Mouse (Mus musculus) heart, postnatal 36 days (tissue): ENCODE measurements around the gene Hps1. TPM values are rescaled to one million over a fixed set of nuclear protein-coding genes. Genes with fewer than 3 reads are reported as not detected.
A peak's percentile ranks its signal among the peaks of the same experiment; 100 is the strongest.
"Not testable (repeated sequence)": the region's sequence is repeated elsewhere in the genome, so short reads cannot be mapped to it uniquely, and the experiment has no call there.

Source experiments
- DNase-seq, 2 experiments: peaks; one replicate each; pipeline ENCODE4 v3.0.0; 2021 to 2022
- intact Hi-C: fragments of 180-260 bp; cut with DNase I; formaldehyde crosslinking; loops from one replicate; pipeline ENCODE4 v1.15.1; 2025
- total RNA-seq, 2 experiments: library from RNA; stranded (reverse); gene quantifications; 2 replicates each; pipeline ENCODE4 v1.2.3; 2021

Hps1 gene
- total RNA-seq = 1 to 10 TPM; 1.0 to 1.8 TPM

DNA sequence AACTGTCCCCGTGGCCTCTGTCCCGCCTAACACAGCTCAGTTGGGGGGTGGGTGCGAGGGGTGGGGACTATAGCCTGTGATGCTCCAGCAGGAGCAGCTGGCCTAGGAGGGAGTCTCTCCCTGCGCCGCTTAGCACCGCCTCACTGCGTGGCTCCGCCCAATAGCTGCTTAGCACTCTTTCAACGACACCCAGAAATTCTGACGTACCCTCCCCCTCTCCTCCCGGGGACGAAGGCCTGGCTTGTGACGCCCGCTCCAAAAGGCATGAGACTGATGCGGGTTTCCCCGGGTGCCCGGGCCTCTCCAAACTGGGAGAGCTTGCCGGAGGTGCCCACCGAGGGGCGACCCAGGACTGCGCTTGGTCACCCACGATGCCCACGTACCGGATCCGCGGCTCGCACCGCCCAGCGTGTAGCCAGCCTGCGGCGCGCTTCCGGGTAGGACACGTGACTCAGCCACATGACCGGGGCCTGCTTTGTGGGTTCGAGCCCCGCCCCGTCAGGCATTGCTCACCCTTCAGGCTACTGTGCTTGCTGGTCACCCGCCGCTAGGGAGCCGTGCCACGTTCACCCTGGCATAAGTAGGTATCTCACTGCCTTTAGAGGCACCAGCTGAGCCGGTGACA lies at the start of gene Hps1:
TSS of gene Hps1 (minus strand) at position 448 of the 625 bp plus-strand sequence.
- intact Hi-C loops = loop anchor here (2.0 kb wide), 1 partner anchor 27 kb away; the partner anchor contains the start of gene Pyroxd2
- DNase-seq = peak; percentile 80 to 88

GRCm38 (mm10) chr19:42829196-42829595 lies 49.4 kb upstream of the Hps1 start:
- no peak for DNase-seq
- intact Hi-C loops = no loop called here

DNA sequence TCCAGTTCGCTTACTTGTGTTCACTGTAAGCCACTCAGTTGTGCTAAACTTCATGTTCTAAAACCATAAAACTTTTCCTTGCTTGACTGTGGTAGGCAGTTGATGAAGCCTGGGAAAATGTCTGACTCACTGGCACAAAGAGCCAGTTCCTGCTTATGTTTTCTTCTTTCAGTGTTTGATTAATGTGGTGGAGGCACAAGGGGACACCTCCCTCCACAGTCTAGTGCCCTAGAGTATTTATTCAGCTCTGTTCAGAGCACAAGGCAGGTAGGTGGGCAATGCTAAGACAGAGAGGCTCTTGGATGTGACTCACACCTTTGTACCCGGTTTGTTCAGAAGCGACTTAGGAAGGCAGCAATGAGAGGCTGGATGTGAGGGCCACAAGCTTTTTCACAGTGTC lies 48.1 kb upstream of the Hps1 start:
- DNase-seq = no peak
- intact Hi-C loops = no loop called here

DNA sequence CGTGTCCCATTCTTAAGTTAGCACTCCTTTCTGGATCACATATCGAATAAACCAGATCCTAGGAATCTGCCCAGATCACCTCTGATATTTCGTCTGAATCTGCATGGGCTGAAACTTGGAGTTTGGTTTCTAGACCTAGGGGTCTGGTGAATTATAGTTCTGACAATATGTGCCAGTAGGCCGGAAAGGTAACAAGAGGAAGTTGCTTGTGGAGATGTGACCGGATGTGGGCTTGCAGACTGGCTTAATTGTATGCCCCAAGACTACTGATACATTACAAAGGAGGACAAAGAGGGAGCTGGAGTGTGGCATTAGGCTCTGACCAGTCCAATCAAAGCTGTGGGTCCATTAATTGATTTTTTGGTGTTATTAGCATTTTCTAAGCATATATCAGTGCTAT lies 40.3 kb upstream of the Hps1 start:
- no peak for DNase-seq
- intact Hi-C loops = no loop called here

GRCm38 (mm10) chr19:42817761-42818160 lies 38.0 kb upstream of the Hps1 start:
- intact Hi-C loops = no loop called here
- no peak for DNase-seq

- no peak for DNase-seq
- intact Hi-C loops = no loop called here
Observed at GRCm38 (mm10) chr19:42816261-42816660, 36.5 kb upstream of the Hps1 start.

GRCm38 (mm10) chr19:42810140-42810539 lies 30.4 kb upstream of the Hps1 start:
- DNase-seq = no peak
- intact Hi-C loops = no loop called here

DNA sequence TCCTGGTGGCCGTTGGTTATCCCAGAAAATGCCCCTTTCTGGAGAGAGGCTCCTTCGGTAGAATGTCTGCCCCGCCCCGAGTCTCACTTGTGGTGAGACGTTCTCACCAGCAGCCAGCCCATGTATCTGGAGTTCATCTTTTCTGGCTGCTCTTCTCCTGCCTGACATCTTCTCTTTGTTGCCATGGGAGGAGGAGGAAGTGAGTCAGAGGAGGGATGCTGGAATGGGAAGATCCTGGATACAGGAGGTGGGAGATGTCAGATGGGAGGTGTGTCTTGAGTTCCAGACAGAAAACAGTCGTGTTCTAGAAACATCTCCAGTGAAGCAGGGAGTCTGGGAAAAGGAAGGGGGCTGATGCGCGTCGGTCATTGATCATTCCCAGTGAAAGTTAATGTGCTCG lies 29.7 kb upstream of the Hps1 start:
- no peak for DNase-seq
- intact Hi-C loops = no loop called here

DNA sequence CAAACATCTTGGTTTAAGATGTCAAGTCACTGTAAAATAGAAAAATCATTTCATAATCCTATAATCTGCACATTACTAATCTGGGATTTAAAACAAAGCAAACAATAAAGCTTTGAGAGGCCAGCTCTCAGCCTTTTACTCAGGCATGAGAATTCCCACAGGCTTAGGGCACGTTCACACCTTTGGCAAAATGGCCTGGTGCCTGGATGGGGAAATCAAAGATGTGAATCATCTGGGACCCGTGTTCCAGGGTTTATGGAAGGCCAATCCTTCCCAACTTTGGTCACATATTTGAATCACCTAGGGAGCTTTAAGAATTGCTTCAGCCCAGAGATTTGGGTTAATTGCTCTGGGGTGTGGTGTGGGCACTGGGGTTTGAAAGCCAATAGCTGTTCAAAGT lies 18.1 kb upstream of the Hps1 start:
- intact Hi-C loops = loop anchor here (5.0 kb wide), 1 partner anchor 229 kb away; no protein-coding TSS in a partner anchor
- DNase-seq = no peak

DNA sequence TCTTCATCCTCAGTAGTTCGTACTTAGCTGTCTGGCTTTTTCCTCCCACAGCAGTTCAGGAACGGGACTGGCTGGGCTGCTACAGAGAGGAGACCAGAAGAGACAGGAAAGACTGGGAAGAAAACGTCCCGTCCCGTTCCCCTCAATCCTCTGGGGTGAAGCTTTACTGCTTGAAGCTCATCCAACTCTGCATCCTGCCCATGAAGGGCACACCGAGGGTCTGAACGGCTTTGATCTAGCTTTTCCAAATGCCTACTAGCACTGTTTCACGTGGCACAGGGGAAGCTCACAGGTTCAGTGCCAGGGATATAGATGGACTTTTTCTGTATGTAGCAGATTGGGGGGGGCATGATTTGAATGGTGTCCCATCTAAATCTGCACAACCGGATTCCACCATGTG lies 16.0 kb upstream of the Hps1 start:
- no peak for DNase-seq
- intact Hi-C loops = loop anchor here (1.0 to 5.0 kb wide), 4 partner anchors 232 to 689 kb away; no protein-coding TSS in a partner anchor

GRCm38 (mm10) chr19:42794914-42795613 lies 15.3 kb upstream of the Hps1 start:
- peak; percentile 88 to 91 for DNase-seq
- intact Hi-C loops = loop anchor here (1.0 to 5.0 kb wide), 4 partner anchors 232 to 690 kb away; no protein-coding TSS in a partner anchor

- intact Hi-C loops = no loop called here
- no peak for DNase-seq
Observed at GRCm38 (mm10) chr19:42788311-42788710, 8.5 kb upstream of the Hps1 start.

DNA sequence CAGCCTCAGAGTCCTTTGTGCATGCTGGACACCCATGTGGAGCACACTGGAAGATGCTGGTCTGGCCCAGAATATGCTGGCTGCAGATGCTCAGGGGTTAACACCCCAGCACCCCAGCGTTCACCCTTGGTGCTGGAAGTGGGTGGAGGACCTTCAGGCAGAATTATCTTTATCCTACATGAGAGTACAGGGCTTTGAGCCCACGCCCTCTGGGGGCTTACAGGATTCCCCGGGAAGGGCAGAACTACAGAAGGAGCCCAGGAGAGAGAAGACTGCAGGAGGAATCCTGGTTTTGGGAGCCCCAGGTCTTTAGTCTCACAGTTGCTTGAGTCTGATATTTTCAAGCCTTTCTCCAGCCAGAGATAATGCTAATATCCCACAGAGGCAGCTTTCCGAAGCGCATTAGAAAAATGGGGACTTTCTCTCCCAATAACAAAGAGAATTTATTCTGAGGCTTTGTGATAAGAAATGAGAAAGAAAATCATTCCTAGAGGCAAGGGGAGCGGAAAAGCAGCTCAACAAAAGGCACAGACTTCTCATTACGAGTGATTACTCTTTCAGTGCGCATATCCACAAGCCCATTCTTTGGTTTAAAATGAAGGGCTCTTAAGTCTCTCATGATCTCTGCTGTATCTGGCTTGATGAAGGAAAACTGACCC lies 5.9 kb upstream of the Hps1 start:
- DNase-seq = no peak
- intact Hi-C loops = no loop called here

DNA sequence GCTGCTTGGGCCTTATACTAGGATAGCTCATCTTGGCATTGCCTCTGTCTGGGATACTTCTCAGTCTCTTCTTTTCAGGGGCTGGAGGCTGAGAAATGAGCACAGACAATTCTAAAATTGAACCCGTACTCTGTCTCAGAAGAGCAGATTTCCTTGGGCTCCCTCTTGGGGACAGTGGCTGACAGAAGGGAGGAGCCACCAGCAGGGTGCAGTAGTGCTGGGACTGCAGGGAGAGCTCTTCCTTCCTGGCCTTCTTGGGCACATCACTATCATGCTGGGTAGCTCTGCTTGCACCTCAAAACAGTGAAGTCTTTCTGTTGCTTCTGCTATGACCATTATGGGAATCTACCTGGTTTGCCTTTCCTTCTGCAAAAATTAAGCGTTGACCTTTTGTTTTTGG lies 5.4 kb upstream of the Hps1 start:
- no peak for DNase-seq
- intact Hi-C loops = no loop called here

DNA sequence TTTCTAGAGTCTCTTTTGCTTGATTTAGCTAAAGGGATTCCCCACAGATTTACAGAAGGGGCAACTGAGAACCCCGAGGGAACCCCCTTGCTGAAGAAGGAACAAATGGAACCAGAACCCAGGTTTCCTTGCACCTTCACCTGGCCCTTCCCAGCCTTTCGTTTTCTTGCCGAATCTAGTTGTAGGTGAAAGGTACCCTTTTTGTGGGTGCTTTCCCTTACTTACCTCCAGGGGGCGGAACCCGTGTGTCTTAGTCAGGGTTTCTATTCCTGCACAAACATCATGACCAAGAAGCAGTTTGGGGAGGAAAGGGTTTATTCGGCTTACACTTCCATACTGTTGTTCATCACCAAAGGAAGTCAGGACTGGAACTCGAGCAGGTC lies 369 bp upstream of the Hps1 start:
- intact Hi-C loops, DNase-seq: not testable (repeated sequence)

- peak; percentile 22 to 53 for DNase-seq
- intact Hi-C loops = loop anchor here (2.0 kb wide), 1 partner anchor 25 kb away; the partner anchor contains the start of gene Pyroxd2
Observed at GRCm38 (mm10) chr19:42777801-42778200, 2.0 kb downstream of the Hps1 start.

GRCm38 (mm10) chr19:42776813-42777212 lies 3.0 kb downstream of the Hps1 start:
- peak in 1 of 2 experiments; percentile 43 for DNase-seq
- intact Hi-C loops = no loop called here

GRCm38 (mm10) chr19:42770141-42770872 lies 9.5 kb downstream of the Hps1 start:
- intact Hi-C loops = no loop called here
- no peak for DNase-seq

DNA sequence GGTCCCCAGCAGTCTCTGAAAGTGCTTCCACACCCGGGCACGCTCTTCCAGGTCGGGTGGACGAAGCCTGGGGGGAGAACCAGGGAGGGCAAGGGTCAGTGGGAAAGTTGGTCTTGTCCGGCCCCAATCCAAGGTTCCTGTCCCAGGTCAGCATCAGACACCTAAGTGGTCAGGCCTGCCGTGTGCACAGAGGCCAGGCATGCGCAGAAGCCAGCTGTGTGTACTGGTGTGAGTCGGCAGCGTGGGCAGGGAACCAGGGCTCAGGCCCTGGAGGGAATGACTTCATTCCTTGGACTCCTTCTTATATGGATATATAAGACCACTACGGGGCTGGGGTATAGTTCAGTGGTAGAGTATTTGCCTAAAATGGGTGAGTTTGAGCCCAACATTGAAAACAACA lies 10.1 kb downstream of the Hps1 start:
- DNase-seq = no peak
- intact Hi-C loops = no loop called here

DNA sequence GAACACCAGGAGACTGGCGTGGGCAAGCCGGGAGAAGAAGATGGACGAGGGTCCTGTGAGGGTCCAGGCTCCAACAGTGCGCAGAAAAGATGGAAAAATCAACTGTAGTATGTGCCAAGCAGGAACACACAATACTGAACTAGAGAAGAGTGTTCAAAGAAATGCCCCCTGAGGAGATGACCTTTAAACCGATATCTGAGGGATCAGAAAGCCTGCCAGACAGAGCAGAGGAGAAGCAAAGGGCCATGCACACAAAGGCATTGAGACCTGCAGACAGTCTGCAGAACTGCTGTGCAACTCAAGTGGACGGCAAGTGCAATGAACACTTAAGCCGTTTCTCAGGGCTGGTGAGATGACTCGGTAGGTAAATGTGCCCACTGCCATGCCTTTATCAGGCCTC lies 12.4 kb downstream of the Hps1 start:
- intact Hi-C loops = no loop called here
- DNase-seq = no peak

GRCm38 (mm10) chr19:42764398-42764797 lies 15.4 kb downstream of the Hps1 start:
- DNase-seq = no peak
- intact Hi-C loops = no loop called here
